Mouse (Mus musculus): Measurements from ENCODE around the gene Rnf225.

The Rnf225 gene

GRCm38 (mm10) chr7:12979776-12980175 is 52.6 kb downstream of the Rnf225 start:
- no peak for ATAC-seq (ENCODE audit: insufficient number of reproducible peaks, low FRiP score, low TSS enrichment)

GRCm38 (mm10) chr7:12980291-12980690 is 53.1 kb downstream of the Rnf225 start:
- ATAC-seq (ENCODE audit: insufficient number of reproducible peaks, low FRiP score, low TSS enrichment) = no peak
